Mouse (Mus musculus): Measurements from ENCODE around the gene Slc39a8. TPM values are rescaled to one million over a fixed set of nuclear protein-coding genes. Genes with fewer than 3 reads are reported as not detected.
A peak's percentile ranks its signal among the peaks of the same experiment; 100 is the strongest.

Gene Slc39a8
- polyA plus RNA-seq, 1 experiment from 2014 or later: 15.2 TPM

DNA sequence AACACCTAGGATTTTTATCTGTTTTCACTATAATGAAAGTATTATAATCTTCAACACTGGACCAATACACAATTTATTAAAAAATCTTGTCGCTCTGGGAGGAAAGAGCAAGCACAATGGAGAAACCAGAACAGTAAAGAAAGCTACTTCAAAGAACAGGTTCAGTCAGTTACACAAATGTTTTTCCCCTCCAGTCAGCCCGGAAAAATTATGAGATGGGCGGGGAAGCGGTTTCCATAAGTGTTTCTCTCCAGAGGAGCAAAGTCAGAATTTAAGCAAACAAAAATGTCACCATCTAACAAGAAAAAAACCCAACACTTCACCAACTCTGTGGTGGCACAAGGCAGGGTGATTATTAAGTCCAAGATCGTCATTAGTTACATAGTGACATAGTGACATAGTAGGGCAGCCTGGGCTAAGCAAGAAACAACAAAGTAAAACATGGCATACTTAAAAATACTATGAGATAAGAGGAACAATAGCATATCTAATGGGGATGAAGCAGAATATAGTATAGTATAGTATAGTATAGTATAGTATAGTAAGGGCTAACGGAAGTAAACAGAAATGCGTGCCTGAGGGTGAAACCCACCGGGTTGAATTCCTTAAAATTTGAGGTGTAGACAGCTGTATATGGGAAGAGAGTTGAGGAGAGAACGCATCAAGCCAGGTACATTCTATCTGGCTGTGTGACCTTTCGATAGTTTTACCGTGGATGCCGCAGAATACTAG is 61.0 kb downstream of the Slc39a8 start:
- Histone ChIP-seq H3K27me3 (ENCODE audit: control insufficient read depth, insufficient read depth, low read length) (no peaks in the 10 kb centered on the region), H3K4me1 (ENCODE audit: control insufficient read depth, insufficient read depth, low read length) (no peaks in the 10 kb centered on the region), H3K9me3 (ENCODE audit: control insufficient read depth, low read length) (no peaks in the 10 kb centered on the region), H3K4me3 (ENCODE audit: low read length) (no peak overlapping the region), H3K9ac (ENCODE audit: low read depth, low read length) (no peak overlapping the region), H3K4me2 (replicated peaks; ENCODE audit: low read depth, low read length) (no peak overlapping the region), H3K36me3 (ENCODE audit: control insufficient read depth, insufficient read depth, low read length) (no peaks in the 10 kb centered on the region), H3K27ac (ENCODE audit: low read depth, low read length) (no peak overlapping the region)
- WGBS: 69% methylated on average over 12 of the region's 12 CpGs
- ATAC-seq (ENCODE audit: low FRiP score, low TSS enrichment): no peak

DNA sequence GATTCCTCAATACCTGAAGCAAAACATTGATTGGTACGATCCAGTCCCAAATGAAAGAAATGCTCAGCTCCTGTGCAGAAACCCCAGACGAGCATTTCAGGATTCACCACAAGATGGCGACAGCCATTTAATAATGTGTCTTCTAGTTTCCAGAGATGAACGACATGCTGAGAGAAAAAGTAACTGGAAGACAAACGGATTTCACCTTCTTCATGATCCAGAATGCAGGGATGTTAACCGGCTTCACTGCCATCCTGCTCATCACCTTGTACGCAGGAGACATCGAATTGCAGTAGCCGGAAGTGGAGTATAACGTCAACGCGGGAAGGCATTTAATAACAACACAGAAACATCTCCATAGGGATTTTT is 61.6 kb downstream of the Slc39a8 start:
- H3K4me2 ChIP-seq (replicated peaks; ENCODE audit: low read depth, low read length): no peak overlapping the region
- 44% methylated on average over 12 of the region's 12 CpGs for WGBS
- H3K4me1 ChIP-seq (ENCODE audit: control insufficient read depth, insufficient read depth, low read length): no peaks in the 10 kb centered on the region
- no peaks in the 10 kb centered on the region for H3K36me3 ChIP-seq (ENCODE audit: control insufficient read depth, insufficient read depth, low read length)
- H3K9me3 ChIP-seq (ENCODE audit: control insufficient read depth, low read length): no peaks in the 10 kb centered on the region
- no peak overlapping the region for H3K27ac ChIP-seq (ENCODE audit: low read depth, low read length)
- ATAC-seq (ENCODE audit: low FRiP score, low TSS enrichment): no peak
- no peaks in the 10 kb centered on the region for H3K27me3 ChIP-seq (ENCODE audit: control insufficient read depth, insufficient read depth, low read length)
- no peak overlapping the region for H3K9ac ChIP-seq (ENCODE audit: low read depth, low read length)
- H3K4me3 ChIP-seq (ENCODE audit: low read length): no peak overlapping the region

DNA sequence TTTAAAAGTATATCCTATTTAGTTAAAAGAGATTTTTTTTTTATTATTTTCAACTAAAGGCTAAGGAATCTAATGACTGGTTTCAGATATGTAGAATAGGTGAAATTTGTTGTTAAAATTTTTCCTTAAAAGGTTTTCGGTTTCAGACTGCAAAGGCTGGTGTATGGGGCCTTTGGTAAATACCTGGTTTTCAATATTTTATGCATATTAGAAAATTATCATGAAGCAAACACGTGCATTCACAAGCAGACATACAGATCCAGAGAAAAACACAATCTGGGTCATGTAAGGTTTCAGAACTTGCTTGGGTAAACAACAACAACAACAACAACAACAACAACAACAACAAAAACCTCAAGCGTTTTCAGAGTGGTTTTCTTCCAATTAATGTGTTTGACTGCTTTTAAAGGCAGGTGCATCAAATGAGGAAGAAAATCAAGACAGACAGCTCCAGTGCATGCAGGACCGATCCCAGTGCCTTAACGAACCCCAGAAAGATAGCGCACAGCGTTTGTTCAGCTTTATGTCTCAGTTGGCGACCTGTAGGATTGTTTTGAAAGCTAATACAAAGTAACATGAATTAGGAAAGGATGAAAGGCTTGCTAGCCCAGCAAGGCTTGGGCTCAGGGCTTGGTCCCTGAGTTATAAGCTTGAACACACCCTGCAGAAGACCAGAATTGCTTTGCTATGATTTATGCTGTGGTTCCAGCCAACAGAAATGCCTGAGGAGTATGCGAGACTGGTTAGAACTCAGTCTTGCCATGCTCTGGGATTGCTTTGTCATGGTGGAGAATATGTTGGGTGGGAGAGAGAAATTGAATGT is 62.2 kb downstream of the Slc39a8 start:
- Histone ChIP-seq H3K4me2 (replicated peaks; ENCODE audit: low read depth, low read length) (no peak overlapping the region), H3K36me3 (ENCODE audit: control insufficient read depth, insufficient read depth, low read length) (no peaks in the 10 kb centered on the region), H3K4me1 (ENCODE audit: control insufficient read depth, insufficient read depth, low read length) (no peaks in the 10 kb centered on the region), H3K9ac (ENCODE audit: low read depth, low read length) (no peak overlapping the region), H3K4me3 (ENCODE audit: low read length) (no peak overlapping the region), H3K27me3 (ENCODE audit: control insufficient read depth, insufficient read depth, low read length) (no peaks in the 10 kb centered on the region), H3K27ac (ENCODE audit: low read depth, low read length) (no peak overlapping the region), H3K9me3 (ENCODE audit: control insufficient read depth, low read length) (no peaks in the 10 kb centered on the region)
- ATAC-seq (ENCODE audit: low FRiP score, low TSS enrichment): no peak
- 66% methylated on average over 9 of the region's 9 CpGs for WGBS

DNA sequence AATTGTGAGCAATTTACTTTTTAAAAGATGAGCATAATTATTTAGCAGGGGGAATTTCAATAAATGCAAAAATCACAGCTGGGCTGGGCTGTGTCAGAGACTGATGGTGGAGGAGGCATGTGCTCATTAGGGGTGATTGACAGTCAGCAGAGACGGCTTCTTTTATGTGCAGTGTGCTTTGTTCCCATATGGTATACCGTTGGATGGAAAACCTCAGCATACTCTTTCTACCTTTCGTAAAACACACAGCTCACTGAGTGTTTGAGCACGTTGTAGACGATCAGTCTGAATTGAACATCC is 62.7 kb downstream of the Slc39a8 start:
- H3K4me3 ChIP-seq (ENCODE audit: low read length): no peak overlapping the region

DNA sequence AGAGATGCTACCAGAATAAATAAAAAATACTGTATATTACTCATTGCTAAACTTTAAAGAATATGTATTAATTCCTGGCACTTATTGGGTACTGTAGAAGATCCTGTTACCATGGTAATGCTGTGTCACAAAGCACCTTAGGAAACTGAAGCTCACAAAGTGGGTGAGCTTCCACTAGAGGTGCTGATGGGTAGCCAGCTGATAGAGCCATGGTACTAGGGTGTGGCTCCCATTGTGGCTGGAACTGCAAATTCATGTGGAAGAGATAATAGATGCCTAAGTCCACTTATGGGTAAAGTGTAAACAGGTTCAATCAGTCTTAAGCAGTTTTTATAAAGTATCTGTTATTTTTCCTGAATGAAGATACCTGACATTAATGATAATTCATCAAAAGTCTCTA is 64.3 kb downstream of the Slc39a8 start:
- H3K4me2 ChIP-seq (replicated peaks; ENCODE audit: low read depth, low read length): no peak overlapping the region
- no peak overlapping the region for H3K4me3 ChIP-seq (ENCODE audit: low read length)
- H3K4me1 ChIP-seq (ENCODE audit: control insufficient read depth, insufficient read depth, low read length): no peaks in the 10 kb centered on the region

More for the DNA sequence above, 62.7 kb downstream of the Slc39a8 start:
- no peak overlapping the region for H3K4me2 ChIP-seq (replicated peaks; ENCODE audit: low read depth, low read length)
- H3K9ac ChIP-seq (ENCODE audit: low read depth, low read length): no peak overlapping the region
- no peak overlapping the region for H3K27ac ChIP-seq (ENCODE audit: low read depth, low read length)
- no peaks in the 10 kb centered on the region for H3K36me3 ChIP-seq (ENCODE audit: control insufficient read depth, insufficient read depth, low read length)
- H3K4me1 ChIP-seq (ENCODE audit: control insufficient read depth, insufficient read depth, low read length): no peaks in the 10 kb centered on the region
- no peak for ATAC-seq (ENCODE audit: low FRiP score, low TSS enrichment)
- 70% methylated on average over 5 of the region's 5 CpGs for WGBS
- no peaks in the 10 kb centered on the region for H3K27me3 ChIP-seq (ENCODE audit: control insufficient read depth, insufficient read depth, low read length)
- H3K9me3 ChIP-seq (ENCODE audit: control insufficient read depth, low read length): no peaks in the 10 kb centered on the region

DNA sequence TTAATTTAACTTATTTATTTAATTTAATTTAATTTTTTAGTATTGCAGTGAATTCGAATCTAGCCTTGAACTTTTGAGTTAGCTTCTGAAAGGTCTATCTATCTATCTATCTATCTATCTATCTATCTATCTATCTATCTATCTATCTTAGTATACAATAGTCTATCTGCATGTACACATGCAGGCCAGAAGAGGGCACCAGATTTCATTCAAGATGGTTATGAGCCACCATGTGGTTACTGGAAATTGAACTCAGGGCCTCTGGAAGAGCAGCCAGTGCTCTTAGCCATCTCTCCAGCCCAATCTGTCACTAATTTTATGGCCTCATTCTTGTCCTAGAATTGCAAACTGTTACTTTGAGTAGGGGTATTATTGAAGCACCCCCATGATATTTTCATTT is 78.3 kb downstream of the Slc39a8 start:
- Histone ChIP-seq H3K27ac (ENCODE audit: low read depth, low read length) (no peak overlapping the region), H3K27me3 (ENCODE audit: control insufficient read depth, insufficient read depth, low read length) (no peaks in the 10 kb centered on the region), H3K4me1 (ENCODE audit: control insufficient read depth, insufficient read depth, low read length) (no peaks in the 10 kb centered on the region), H3K9me3 (ENCODE audit: control insufficient read depth, low read length) (no peaks in the 10 kb centered on the region), H3K4me3 (ENCODE audit: low read length) (no peak overlapping the region), H3K4me2 (replicated peaks; ENCODE audit: low read depth, low read length) (no peak overlapping the region), H3K9ac (ENCODE audit: low read depth, low read length) (no peak overlapping the region), H3K36me3 (ENCODE audit: control insufficient read depth, insufficient read depth, low read length) (no peaks in the 10 kb centered on the region)
- no peak for ATAC-seq (ENCODE audit: low FRiP score, low TSS enrichment)
- 97% methylated on average over 1 of the region's 1 CpGs for WGBS

More for the DNA sequence above, 64.3 kb downstream of the Slc39a8 start:
- H3K36me3 ChIP-seq (ENCODE audit: control insufficient read depth, insufficient read depth, low read length): no peaks in the 10 kb centered on the region
- H3K27ac ChIP-seq (ENCODE audit: low read depth, low read length): no peak overlapping the region
- no peak for ATAC-seq (ENCODE audit: low FRiP score, low TSS enrichment)
- H3K9me3 ChIP-seq (ENCODE audit: control insufficient read depth, low read length): no peaks in the 10 kb centered on the region
- no peaks in the 10 kb centered on the region for H3K27me3 ChIP-seq (ENCODE audit: control insufficient read depth, insufficient read depth, low read length)
- H3K9ac ChIP-seq (ENCODE audit: low read depth, low read length): no peak overlapping the region

DNA sequence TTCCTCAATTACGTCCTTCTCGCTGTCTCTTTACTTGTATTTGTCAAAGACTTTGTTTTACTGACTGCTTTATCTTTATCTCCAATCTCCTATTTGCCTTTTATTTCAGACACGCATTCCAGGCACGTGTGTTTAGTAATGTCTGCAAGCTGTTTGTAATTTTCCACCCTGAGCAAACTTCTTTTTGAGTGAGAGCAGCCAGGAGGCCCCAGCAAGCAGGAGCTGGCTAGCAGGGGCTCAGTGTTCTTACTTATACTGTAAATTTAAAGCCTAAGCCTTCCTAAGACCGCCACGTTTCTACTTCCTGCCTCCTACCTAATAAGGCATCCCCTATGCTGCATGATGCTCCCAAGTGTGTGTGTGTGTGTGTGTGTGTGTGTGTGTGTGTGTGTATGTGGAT is 79.8 kb downstream of the Slc39a8 start:
- Histone ChIP-seq H3K9ac (ENCODE audit: low read depth, low read length) (no peak overlapping the region), H3K9me3 (ENCODE audit: control insufficient read depth, low read length) (no peaks in the 10 kb centered on the region), H3K36me3 (ENCODE audit: control insufficient read depth, insufficient read depth, low read length) (no peaks in the 10 kb centered on the region), H3K27ac (ENCODE audit: low read depth, low read length) (no peak overlapping the region), H3K4me3 (ENCODE audit: low read length) (no peak overlapping the region), H3K4me1 (ENCODE audit: control insufficient read depth, insufficient read depth, low read length) (no peaks in the 10 kb centered on the region), H3K27me3 (ENCODE audit: control insufficient read depth, insufficient read depth, low read length) (no peaks in the 10 kb centered on the region), H3K4me2 (replicated peaks; ENCODE audit: low read depth, low read length) (no peak overlapping the region)
- 47% methylated on average over 6 of the region's 6 CpGs for WGBS
- 0 out of 2 replicates have a peak, but pooled peaks have one; percentile 39 for ATAC-seq (ENCODE audit: low FRiP score, low TSS enrichment)

DNA sequence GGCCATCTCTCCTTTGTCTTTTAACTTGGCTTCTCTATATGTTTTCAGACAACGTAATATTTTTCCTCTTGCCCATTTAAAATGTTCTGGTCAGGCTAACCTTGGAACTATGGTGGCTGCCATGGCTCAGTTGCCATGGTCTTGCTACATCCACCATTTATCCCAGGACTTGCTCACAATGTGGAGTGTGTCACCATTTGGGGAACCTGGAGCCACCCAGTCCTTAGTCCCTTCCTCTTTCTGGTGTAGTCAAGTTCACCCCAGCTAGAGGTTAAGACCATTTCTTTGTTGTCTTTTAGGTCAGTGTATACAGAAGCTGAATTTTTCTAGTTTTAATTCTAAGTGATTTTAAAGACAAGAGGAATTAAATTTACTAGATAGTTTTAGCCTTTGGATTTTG is 80.7 kb downstream of the Slc39a8 start:
- no peaks in the 10 kb centered on the region for H3K27me3 ChIP-seq (ENCODE audit: control insufficient read depth, insufficient read depth, low read length)
- H3K27ac ChIP-seq (ENCODE audit: low read depth, low read length): no peak overlapping the region
- H3K9ac ChIP-seq (ENCODE audit: low read depth, low read length): no peak overlapping the region
- no peaks in the 10 kb centered on the region for H3K4me1 ChIP-seq (ENCODE audit: control insufficient read depth, insufficient read depth, low read length)
- no peak for ATAC-seq (ENCODE audit: low FRiP score, low TSS enrichment)
- H3K4me2 ChIP-seq (replicated peaks; ENCODE audit: low read depth, low read length): no peak overlapping the region
- no peaks in the 10 kb centered on the region for H3K9me3 ChIP-seq (ENCODE audit: control insufficient read depth, low read length)
- 96% methylated on average over 1 of the region's 1 CpGs for WGBS
- no peak overlapping the region for H3K4me3 ChIP-seq (ENCODE audit: low read length)
- no peaks in the 10 kb centered on the region for H3K36me3 ChIP-seq (ENCODE audit: control insufficient read depth, insufficient read depth, low read length)

DNA sequence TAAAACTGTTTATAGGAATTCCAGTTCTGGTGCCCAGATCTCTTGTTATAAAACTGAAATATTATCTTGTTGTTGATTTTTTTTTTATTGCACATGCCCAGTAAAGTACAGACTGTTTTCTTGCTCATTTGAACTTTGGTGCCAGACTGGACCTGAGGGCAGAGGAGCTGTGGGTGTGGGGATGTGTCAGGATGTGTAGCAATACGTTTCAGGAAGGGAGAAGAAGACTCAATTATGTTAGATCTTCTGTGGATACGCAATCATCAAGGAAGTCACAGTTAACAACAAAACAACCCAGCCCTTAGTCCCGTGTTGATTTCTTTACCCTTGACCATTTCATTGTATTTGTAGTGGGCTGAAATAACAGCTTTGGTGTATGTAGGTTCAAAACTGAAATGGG is 81.9 kb downstream of the Slc39a8 start:
- Histone ChIP-seq H3K4me3 (ENCODE audit: low read length) (no peak overlapping the region), H3K4me1 (ENCODE audit: control insufficient read depth, insufficient read depth, low read length) (no peaks in the 10 kb centered on the region), H3K36me3 (ENCODE audit: control insufficient read depth, insufficient read depth, low read length) (no peaks in the 10 kb centered on the region), H3K9ac (ENCODE audit: low read depth, low read length) (no peak overlapping the region), H3K4me2 (replicated peaks; ENCODE audit: low read depth, low read length) (no peak overlapping the region), H3K27ac (ENCODE audit: low read depth, low read length) (no peak overlapping the region), H3K27me3 (ENCODE audit: control insufficient read depth, insufficient read depth, low read length) (no peaks in the 10 kb centered on the region), H3K9me3 (ENCODE audit: control insufficient read depth, low read length) (no peaks in the 10 kb centered on the region)
- WGBS: 66% methylated on average over 3 of the region's 3 CpGs
- ATAC-seq (ENCODE audit: low FRiP score, low TSS enrichment): no peak
